Mouse (Mus musculus) stomach, postnatal 0 days (tissue): ENCODE results near the gene Mgmt.

ENCODE experiments used
- CTCF ChIP-seq: IDR thresholded peaks from 2 replicates; pipeline ENCODE4 v1.5.1; 2016; ENCODE audit warnings: antibody characterized with exemption, low read depth, mild to moderate bottlenecking, moderate library complexity
- EP300 ChIP-seq: optimal IDR thresholded peaks from 2 replicates; pipeline ENCODE3; 2016; ENCODE audit warnings: antibody characterized with exemption

- TF ChIP-seq EP300 (no peak), CTCF (no peak)
These were observed 140.6 kb downstream of the Mgmt start for GRCm38 (mm10) chr7:137034986-137035385.
